Mouse (Mus musculus) heart, adult 2 months (tissue): ENCODE data around the gene Soat2.

ENCODE experiments used
- CTCF ChIP-seq: fragments of 200-600 bp; IDR thresholded peaks from 2 replicates; pipeline ENCODE4 v1.8.1; 2022; ENCODE audit warnings: antibody characterized with exemption, mild to moderate bottlenecking, moderate library complexity
- EP300 ChIP-seq: fragments of 200-500 bp; IDR thresholded peaks from 2 replicates; pipeline ENCODE4 v1.6.1; 2011; ENCODE audit warnings: low read depth, low read length, control low read depth; ENCODE audit not compliant: insufficient read depth
- POLR2A ChIP-seq: fragments of 200-500 bp; IDR thresholded peaks from 2 replicates; pipeline ENCODE4 v1.6.1; 2011; ENCODE audit warnings: mild to moderate bottlenecking, low read depth, low read length, control low read depth; ENCODE audit not compliant: insufficient read depth

DNA sequence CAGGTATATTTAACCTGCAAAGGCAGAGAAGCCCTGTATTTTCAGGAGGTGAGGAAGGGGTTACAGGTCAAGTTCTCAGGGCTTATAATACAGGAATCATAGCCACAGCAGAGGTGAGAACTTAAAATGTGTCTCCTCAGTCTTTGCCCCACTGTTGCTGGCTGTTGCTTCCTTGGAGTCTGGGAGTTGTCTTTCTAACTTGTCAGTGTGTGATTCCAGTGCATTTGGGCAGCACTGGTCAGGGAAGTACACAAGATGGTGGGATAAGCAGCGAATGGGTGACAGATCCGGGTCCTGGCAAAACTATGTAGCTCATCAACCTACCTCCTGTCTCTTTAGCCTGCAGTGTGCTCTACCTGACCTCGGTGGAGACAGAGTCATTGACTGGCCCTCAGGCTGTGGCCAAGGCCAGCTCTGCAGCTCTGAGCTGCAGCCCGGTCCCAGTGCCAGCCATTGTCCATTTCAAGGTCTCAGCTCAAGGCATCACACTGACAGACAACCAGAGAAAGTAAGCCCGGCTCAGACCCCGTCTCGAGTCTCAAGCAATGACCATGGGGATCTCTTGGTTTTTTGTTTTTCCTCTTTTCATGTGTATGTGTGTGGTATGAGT lies 35.6 kb upstream of the Soat2 start:
- TF ChIP-seq CTCF: no peak
- TF ChIP-seq POLR2A: 0 out of 2 replicates have a peak, but pooled peaks have one; percentile 8
- TF ChIP-seq EP300: no peak
